Mouse (Mus musculus) brain, embryonic 14.5 days (tissue): ENCODE results near the gene Nyap1. TPM values are rescaled to one million over a fixed set of nuclear protein-coding genes. Genes with fewer than 3 reads are reported as not detected.

ENCODE experiments used
- DNase-seq: peaks from one replicate; pipeline ENCODE4 v3.0.0-alpha.2; 2011; ENCODE audit warnings: low read depth
- CTCF ChIP-seq: fragments of 200-500 bp; IDR thresholded peaks from 2 replicates; pipeline ENCODE4 v1.5.1; 2012; ENCODE audit warnings: inconsistent platforms, mild to moderate bottlenecking, moderate library complexity, borderline replicate concordance; ENCODE audit not compliant: insufficient read depth, insufficient read length; ENCODE audit errors: extremely low read depth
- POLR2A ChIP-seq: fragments of 200-500 bp; IDR thresholded peaks from 2 replicates; pipeline ENCODE4 v1.6.1; 2012; ENCODE audit warnings: mild to moderate bottlenecking, inconsistent platforms, borderline replicate concordance; ENCODE audit not compliant: poor library complexity, insufficient read depth, insufficient read length, severe bottlenecking; ENCODE audit errors: extremely low read depth
- polyA plus RNA-seq: library from polyadenylated mRNA; depleted of rRNA; stranded (reverse); fragments of >200 nt; gene quantifications from 2 replicates; pipeline ENCODE4 v1.2.3, GENCODE M21; 2012

Gene Nyap1
- polyA plus RNA-seq, 1 experiment, result 208 TPM

DNA sequence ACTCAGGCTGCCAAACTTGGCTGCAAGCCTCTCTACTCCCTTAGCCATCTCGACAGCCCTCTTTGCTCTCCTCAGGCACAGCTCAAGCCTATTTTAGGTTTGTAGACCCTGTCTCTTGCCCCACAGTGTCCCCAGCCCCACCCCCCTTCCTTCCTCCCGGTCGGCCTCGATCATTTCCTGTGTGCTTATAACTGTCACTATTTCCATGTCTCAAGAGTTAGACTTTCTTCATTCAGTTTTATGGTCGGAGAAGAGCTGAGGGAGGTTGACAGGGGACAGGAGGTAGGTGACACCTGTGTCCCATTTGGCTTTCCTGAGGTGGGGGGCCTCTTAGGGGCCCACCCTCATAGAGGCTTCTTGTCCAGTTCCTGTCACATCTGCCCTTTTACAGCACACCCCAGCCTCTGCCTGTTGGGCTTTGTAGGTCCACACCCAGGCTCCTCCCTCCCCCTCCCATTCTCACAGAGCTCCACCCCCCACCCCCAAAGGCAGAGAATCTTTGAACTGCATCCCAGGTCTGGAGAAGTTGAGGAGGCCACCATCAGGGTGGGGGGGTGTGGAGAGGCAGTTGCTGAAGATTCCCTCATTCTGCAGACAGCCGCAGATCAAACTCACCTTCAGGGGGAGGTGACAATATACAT, 7.9 kb upstream of the Nyap1 start:
- TF ChIP-seq CTCF (no peak), POLR2A (no peak)
- DNase-seq, result no peak

DNA sequence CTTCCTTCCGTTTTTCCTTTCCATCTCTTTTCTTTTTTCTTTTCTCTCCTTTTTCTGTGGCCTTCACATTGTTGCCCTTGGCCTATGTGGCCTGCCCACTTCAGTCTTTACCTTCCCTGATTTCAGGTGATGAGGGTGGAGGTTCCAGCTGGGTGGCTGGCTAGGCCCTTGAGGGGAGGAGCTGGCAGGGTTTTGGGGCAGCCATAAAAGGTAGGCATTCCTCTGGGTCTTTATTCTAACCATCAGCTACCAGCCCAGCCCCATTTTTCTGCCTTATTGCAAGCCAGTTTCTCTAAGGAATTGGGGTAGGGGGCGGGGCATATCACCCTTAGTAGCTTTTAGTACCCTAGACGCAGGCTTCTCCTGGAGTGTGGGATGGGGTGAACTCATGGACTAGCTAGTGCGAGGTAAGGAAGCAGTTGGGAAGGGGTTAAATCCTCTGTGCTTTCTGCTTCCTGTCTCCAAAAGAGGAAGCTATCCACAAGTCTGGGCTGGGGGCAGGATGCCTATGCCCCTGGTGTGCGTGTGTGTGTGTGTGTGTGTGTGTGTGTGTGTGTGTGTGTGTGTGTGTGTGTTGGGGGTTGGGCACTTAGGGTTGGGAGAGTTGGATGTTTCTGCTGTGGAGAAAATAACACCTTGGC, 6.8 kb upstream of the Nyap1 start:
- no peak for DNase-seq
- TF ChIP-seq CTCF (no peak), POLR2A (no peak)

DNA sequence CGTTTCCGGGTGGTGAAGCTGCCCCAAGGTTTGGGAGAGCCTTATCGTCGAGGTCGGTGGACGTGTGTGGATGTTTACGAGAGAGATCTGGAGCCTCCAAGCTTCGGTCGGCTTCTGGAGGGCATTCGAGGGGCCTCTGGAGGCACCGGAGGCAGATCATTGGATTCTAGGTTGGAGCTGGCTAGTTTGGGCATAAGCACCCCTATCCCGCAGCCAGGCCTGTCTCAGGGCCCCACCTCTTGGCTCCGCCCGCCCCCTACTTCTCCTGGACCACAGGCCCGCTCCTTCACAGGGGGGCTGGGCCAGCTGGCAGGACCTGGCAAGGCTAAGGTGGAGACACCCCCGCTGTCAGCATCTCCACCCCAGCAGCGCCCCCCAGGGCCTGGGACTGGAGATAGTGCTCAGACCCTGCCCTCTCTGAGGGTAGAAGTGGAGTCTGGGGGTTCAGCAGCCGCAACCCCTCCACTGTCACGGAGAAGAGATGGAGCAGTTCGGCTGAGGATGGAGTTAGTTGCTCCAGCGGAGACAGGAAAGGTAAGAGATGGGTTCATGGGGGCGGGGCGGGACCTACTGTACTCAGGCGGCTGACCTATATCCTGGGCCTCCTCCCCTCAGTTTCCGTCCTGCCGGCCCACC, 6.0 kb upstream of the Nyap1 start:
- DNase-seq, result peak; percentile 62
- no peak for TF ChIP-seq POLR2A
- TF ChIP-seq CTCF, result no peak

DNA sequence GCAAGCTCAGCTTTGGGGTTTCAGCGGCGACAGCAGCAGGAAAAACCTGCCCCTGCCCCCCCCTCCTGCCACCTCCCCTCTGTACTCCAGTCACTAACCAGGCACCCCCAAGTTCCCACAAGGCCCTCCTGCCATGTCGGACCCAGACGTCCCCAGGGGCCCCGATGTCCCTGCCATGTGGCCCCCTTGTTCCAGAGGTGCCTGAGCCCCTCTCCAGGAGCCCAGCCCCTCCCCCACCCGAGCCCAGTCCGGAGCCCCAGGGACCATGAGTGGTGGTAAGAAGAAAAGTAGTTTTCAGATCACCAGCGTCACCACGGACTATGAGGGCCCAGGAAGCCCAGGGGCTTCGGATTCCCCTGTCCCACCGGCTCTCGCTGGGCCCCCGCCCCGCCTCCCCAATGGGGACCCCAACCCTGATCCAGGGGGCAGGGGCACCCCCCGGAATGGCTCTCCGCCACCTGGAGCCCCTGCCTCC, 5.5 kb upstream of the Nyap1 start:
- TF ChIP-seq POLR2A (no peak), CTCF (no peak)
- no peak for DNase-seq

DNA sequence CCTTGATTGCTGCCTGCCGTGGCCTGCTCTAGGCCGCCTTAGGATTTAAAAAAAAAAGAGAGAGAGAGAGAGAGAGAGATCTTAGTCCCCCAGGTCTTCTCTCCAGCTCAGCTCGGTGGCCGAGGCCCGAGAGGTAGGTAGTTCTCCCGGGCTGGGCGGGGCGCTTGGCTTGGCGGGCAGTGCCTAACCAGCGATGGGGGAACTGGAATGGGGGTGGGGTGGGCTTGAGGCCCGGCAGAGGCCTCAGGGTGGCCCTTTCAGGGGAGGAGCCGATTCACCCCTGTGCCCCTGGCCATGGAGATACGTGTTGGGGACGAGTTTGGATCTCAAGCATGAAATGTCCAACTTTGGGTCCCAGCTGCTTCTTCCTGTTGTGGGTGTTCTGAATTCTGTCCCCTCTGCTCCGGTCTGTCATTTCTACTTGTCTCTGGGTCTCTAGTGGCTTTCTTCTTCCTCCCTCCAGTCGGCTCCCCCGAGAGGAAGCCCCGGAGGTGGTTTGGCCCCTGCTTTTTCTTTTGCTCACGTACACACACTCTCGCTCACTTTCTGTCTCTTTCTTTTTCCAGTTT, 5.0 kb upstream of the Nyap1 start:
- peak; percentile 71 for DNase-seq

DNA sequence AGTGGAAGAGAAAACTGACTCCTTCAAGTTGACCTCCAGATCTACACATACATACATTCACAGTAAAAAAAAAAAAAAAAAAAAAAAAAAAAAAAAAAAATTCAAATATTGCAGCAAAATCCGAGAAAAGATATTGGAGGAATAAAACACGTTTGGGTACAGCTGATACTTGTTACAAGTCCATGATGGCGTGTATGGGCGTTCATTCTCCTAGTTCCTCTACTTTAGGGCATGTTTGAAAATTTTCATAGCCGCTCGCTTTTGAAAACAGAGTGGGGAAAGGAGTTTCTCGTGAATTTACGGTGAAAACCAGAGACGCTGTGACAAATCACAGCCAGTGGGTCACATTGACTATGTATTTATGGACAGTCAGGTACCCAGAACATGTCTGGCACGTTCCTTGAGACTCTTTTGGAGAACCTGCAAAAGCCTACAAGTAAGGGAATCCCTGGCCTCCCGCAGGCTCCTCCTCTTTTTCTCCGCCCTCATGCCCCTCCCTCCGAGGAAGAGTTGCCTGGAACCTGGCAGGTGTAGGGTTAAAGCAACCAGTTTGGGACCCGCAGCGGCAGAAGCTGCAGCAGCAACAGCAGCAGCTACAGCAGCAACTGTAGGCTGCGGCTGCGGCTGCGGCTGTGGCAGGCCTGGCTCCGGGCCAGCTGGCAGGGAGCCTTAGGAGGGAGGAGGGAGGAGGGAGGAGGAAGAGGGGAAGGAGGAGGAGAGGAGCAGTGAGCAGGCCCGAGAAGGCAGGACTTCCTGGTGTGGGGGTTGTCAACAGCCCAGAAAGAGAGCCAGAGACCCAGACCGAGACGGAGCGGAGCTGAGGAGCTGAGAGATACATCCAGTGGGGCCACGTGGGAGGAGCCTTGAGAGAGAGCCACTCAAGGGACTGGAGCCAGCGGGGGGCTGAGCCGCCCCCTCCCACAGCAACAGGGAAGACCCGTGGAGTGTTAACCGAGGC, 4.1 kb upstream of the Nyap1 start, which contains the start of gene Tsc22d4:
TSS of gene Tsc22d4 (plus strand) at position 517 of the 958 bp plus-strand sequence.
- peak; percentile 98 for DNase-seq
- TF ChIP-seq CTCF (no peak), POLR2A (no peak)

More for the DNA sequence above, 5.0 kb upstream of the Nyap1 start:
- no peak for TF ChIP-seq POLR2A
- TF ChIP-seq CTCF, result no peak

DNA sequence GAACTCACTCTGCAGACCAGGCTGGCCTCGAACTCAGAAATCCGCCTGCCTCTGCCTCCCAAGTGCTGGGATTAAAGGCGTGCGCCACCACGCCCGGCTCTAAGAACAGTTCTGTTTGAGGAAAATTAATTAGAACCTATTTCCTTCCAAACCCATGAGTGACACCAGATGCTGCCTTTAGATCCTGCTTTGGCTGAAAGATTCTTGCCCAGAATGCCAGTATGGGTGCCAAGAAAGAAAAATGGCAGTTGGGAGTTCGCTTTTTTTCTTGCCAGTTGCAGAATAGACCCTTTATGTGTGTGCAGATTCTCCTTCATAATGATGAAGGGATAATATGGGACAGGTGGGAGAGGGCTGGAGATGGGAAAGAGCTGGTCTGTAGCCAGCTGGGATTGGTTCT, 2.8 kb upstream of the Nyap1 start:
- peak; percentile 80 for DNase-seq

DNA sequence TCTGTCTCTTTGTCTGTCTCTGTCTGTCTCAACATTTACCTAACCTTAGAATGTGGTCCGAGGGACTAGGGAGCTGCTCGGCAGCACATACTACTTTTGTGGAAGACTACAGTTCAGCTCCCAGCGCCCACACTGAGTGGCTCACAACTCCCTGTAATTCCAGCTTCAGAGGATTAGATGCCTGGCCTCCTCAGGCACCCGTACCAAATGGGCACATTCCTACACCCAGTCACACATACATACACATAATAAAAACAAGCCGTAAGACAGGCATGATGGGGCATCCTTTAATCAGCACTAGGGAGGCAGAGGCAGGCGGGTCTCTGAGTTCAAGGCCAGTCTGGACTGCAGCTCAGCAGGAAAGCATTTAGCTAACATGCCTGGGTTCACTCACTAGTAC, 1.4 kb upstream of the Nyap1 start:
- DNase-seq, result no peak
- TF ChIP-seq POLR2A (no peak), CTCF (no peak)

More for the DNA sequence above, 2.8 kb upstream of the Nyap1 start:
- no peak for TF ChIP-seq POLR2A
- TF ChIP-seq CTCF, result no peak

DNA sequence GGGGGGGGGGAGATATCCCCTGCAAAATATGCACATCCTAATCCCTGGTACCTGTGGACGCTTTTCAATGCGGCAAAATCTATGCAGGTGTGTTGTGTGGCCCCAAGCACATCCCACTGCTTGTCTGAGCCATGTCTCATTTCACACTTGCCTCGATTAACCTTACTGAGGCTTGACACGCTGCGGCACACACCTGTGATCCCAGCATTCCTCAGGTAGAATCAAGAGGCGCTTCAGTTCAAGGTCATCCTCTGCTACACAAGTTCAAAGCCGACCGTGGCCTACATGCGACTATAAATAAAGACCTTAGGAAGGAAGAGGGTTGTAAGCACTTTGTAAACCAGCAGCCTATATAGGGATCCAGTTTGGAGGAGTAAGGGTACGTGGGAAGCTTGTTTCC, 641 bp upstream of the Nyap1 start:
- DNase-seq, result no peak
- TF ChIP-seq CTCF, result no peak
- TF ChIP-seq POLR2A, result no peak

DNA sequence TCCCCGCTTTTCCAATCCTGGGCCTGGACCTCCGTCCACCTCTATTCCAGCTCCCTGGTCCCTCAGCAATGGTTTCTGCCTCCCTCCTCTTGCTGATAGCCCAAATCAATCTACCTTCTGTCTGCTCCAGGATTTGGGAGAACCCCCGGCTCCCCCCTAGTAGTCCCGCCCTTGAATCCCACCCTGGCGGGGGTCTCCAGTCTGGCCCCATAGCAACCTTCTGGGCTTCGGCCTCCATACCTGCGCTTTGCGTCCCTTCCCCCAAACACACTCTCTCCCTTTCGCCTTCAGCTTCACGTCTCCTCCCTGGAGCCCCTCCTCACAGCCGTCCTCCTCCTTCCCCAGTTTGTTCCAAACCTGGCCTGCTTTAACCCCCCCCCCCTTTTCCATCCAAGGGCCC, 901 bp downstream of the Nyap1 start:
- no peak for DNase-seq
- TF ChIP-seq POLR2A, result no peak
- TF ChIP-seq CTCF, result no peak
